Mouse (Mus musculus) heart, adult 2 months (tissue): Measurements from ENCODE around the gene Dab1.

ENCODE experiments used
- CTCF ChIP-seq: fragments of 200-600 bp; IDR thresholded peaks from 2 replicates; pipeline ENCODE4 v1.8.1; 2022; ENCODE audit warnings: antibody characterized with exemption, mild to moderate bottlenecking, moderate library complexity
- EP300 ChIP-seq: fragments of 200-500 bp; IDR thresholded peaks from 2 replicates; pipeline ENCODE4 v1.6.1; 2011; ENCODE audit warnings: low read depth, low read length, control low read depth; ENCODE audit not compliant: insufficient read depth
- POLR2A ChIP-seq: fragments of 200-500 bp; IDR thresholded peaks from 2 replicates; pipeline ENCODE4 v1.6.1; 2011; ENCODE audit warnings: mild to moderate bottlenecking, low read depth, low read length, control low read depth; ENCODE audit not compliant: insufficient read depth

- TF ChIP-seq CTCF (no peak), POLR2A (no peak), EP300 (no peak)
Measured at GRCm38 (mm10) chr4:104066901-104067300, 447.7 kb downstream of the Dab1 start.
